Mouse (Mus musculus): ENCODE measurements around the gene Odam.

Odam gene

GRCm38 (mm10) chr5:87884729-87885128 lies at the start of gene Odam:
Gene Odam, plus strand, starts transcription at chr5:87885029.
- DNase-seq (ENCODE audit: low spot score): no peak

GRCm38 (mm10) chr5:87855136-87855716 lies 29.6 kb upstream of the Odam start:
- DNase-seq (ENCODE audit: low spot score): no peak

GRCm38 (mm10) chr5:87870084-87870483 lies 14.7 kb upstream of the Odam start:
- no peak for DNase-seq (ENCODE audit: low spot score)

- DNase-seq (ENCODE audit: low spot score): no peak
Measured at GRCm38 (mm10) chr5:87871423-87871822, 13.4 kb upstream of the Odam start.

- DNase-seq (ENCODE audit: low spot score): no peak
Measured at GRCm38 (mm10) chr5:87925372-87925771, 40.5 kb downstream of the Odam start, which contains the start of gene Csn3. Gene Csn3, plus strand, starts transcription at chr5:87925579.

- no peak for DNase-seq (ENCODE audit: low spot score)
Measured at GRCm38 (mm10) chr5:87931603-87932002, 46.8 kb downstream of the Odam start.

GRCm38 (mm10) chr5:87940752-87941151 lies 55.9 kb downstream of the Odam start:
- DNase-seq (ENCODE audit: low spot score): no peak

- no peak for DNase-seq (ENCODE audit: low spot score)
Measured at GRCm38 (mm10) chr5:87942515-87942914, 57.7 kb downstream of the Odam start.

Measured in urinary bladder, postnatal 10 days (tissue).